Mouse (Mus musculus): ENCODE measurements around the gene Cand1. TPM values are rescaled to one million over a fixed set of nuclear protein-coding genes. Genes with fewer than 3 reads are reported as not detected.

The Cand1 gene
- polyA plus RNA-seq, 1 experiment: 80.9 TPM

DNA sequence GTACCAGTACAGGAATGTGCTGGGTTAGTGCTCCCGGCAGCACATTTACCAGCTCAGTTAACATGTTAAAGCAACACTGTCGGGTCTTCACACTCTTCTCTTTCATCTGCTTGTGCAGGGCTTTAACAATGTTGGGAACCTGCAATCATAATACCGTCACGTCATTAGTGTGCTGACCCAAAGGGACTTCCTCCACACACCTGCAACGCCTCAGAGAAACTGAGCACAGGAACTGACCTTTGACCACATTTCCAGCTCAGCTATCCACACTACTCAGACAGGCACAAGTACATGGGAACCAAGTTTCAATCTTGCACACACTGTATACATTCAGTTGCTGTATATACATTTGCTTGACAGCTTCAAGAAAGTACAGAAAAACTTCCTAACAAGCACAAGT is 27.4 kb downstream of the Cand1 start:
- TF ChIP-seq POLR2A (IDR thresholded peaks at IDR 0.05; ENCODE audit: control insufficient read depth, low read depth, low read length) (no peak), CTCF (IDR thresholded peaks at IDR 0.05; ENCODE audit: control insufficient read depth, insufficient read depth, insufficient replicate concordance, low read depth, low read length) (no peak)
- no peaks in the 10 kb centered on the region for H3K4me1 ChIP-seq (ENCODE audit: control insufficient read depth, insufficient read depth, low read length)
- H3K27me3 ChIP-seq (ENCODE audit: control insufficient read depth, insufficient read depth, low read length): no peaks in the 10 kb centered on the region
- H3K36me3 ChIP-seq (ENCODE audit: control insufficient read depth, insufficient read depth, low read length): peaks cover 8% of the 10 kb centered on the region
- H3K4me3 ChIP-seq (ENCODE audit: control insufficient read depth, low read depth, low read length): no peak overlapping the region
- no peak overlapping the region for H3K27ac ChIP-seq (ENCODE audit: control insufficient read depth, insufficient read depth, low read depth, low read length)

- Histone ChIP-seq H3K4me1 (ENCODE audit: control insufficient read depth, insufficient read depth, low read length) (no peaks in the 10 kb centered on the region), H3K4me3 (ENCODE audit: control insufficient read depth, low read depth, low read length) (no peak overlapping the region), H3K27me3 (ENCODE audit: control insufficient read depth, insufficient read depth, low read length) (no peaks in the 10 kb centered on the region), H3K27ac (ENCODE audit: control insufficient read depth, insufficient read depth, low read depth, low read length) (no peak overlapping the region), H3K36me3 (ENCODE audit: control insufficient read depth, insufficient read depth, low read length) (peaks cover 7% of the 10 kb centered on the region)
- no peak for TF ChIP-seq CTCF (IDR thresholded peaks at IDR 0.05; ENCODE audit: control insufficient read depth, insufficient read depth, insufficient replicate concordance, low read depth, low read length)
- no peak for TF ChIP-seq POLR2A (IDR thresholded peaks at IDR 0.05; ENCODE audit: control insufficient read depth, low read depth, low read length)
These were observed 28.6 kb downstream of the Cand1 start for GRCm38 (mm10) chr10:119211251-119211650.

DNA sequence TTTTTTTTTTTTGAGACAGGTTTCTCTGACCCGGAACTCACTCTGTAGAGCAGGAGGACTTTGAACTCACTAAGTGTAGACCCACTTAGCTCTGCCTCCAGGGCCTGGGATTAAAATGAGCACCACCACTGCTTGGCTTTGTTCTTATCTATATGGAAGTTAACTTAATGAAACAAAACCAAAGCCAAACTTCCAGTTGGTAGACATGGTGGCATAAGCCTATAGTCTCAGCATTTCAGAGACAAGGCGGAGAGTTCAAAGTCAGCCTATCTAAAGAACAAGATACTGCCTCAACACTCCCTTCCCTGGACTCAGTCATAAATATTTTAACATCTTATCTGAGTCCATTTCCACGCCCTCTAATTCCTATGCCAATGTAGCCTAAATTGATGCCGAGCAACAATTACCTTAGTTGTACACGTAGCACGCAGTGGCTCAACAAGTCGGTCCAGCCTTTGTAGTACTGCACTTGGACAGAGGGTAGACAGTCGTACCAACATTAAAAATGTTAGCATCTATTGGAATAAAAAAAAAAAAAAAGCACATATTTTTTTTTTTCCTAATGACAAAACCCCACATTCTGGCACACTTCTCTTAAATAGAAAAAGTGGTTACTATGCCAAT is 33.4 kb downstream of the Cand1 start:
- Histone ChIP-seq H3K36me3 (ENCODE audit: control insufficient read depth, insufficient read depth, low read length) (peaks cover 7% of the 10 kb centered on the region), H3K4me1 (ENCODE audit: control insufficient read depth, insufficient read depth, low read length) (no peaks in the 10 kb centered on the region), H3K4me3 (ENCODE audit: control insufficient read depth, low read depth, low read length) (no peak overlapping the region), H3K27ac (ENCODE audit: control insufficient read depth, insufficient read depth, low read depth, low read length) (no peak overlapping the region), H3K27me3 (ENCODE audit: control insufficient read depth, insufficient read depth, low read length) (no peaks in the 10 kb centered on the region)
- no peak for TF ChIP-seq CTCF (IDR thresholded peaks at IDR 0.05; ENCODE audit: control insufficient read depth, insufficient read depth, insufficient replicate concordance, low read depth, low read length)
- TF ChIP-seq POLR2A (IDR thresholded peaks at IDR 0.05; ENCODE audit: control insufficient read depth, low read depth, low read length): no peak

DNA sequence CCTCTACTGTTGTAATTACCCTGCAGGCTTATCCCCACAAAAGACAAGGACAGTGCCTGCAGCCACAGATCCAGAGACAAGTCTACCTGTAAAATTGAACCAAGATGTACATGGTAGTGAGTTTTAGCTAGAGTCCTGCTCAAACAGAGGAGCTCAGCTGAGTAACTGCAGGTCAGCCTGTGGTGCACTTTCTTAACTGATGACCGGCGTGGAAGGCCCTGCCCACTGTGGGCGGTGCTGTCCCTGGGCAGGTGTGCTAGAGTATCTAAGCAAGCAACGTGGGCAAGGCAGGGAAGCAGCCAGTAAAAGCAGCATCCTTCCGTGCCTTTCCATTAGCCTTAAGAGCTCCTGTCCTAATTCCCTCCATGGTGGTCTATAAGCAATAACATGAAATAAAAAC is 34.6 kb downstream of the Cand1 start:
- Histone ChIP-seq H3K4me1 (ENCODE audit: control insufficient read depth, insufficient read depth, low read length) (no peaks in the 10 kb centered on the region), H3K27ac (ENCODE audit: control insufficient read depth, insufficient read depth, low read depth, low read length) (no peak overlapping the region), H3K27me3 (ENCODE audit: control insufficient read depth, insufficient read depth, low read length) (no peaks in the 10 kb centered on the region), H3K4me3 (ENCODE audit: control insufficient read depth, low read depth, low read length) (no peak overlapping the region), H3K36me3 (ENCODE audit: control insufficient read depth, insufficient read depth, low read length) (peaks cover 4% of the 10 kb centered on the region)
- no peak for TF ChIP-seq CTCF (IDR thresholded peaks at IDR 0.05; ENCODE audit: control insufficient read depth, insufficient read depth, insufficient replicate concordance, low read depth, low read length)
- no peak for TF ChIP-seq POLR2A (IDR thresholded peaks at IDR 0.05; ENCODE audit: control insufficient read depth, low read depth, low read length)

DNA sequence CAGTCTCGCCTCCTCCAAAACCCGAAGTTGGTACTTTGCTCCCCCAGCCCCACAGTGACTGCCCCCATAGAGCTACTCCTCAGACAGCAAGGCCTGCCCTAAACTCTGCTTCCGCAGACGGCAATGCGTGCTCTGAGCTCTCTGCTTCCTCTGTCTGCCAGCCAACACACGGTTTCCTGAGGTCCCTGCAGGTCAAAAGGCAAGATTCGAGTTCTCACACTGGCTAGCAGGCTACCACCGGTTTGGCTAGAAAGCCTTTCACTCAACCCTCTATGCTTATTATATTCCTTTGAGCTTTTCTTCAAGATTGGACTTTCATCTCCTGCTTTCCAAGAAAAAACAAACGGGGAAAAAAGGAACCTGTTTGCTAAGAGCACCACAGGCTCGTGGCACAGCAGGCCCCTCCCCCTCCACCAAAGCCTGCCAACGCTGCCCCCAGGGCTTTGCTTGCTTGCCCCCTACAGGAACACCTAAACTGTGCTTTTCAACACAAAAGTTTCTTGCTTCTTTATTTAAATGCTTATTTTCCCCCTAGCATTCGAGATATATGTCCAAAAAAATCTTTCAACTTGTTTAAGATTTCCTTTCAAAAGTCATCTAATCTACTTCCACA is 35.4 kb downstream of the Cand1 start:
- no peaks in the 10 kb centered on the region for H3K27me3 ChIP-seq (ENCODE audit: control insufficient read depth, insufficient read depth, low read length)
- no peak overlapping the region for H3K4me3 ChIP-seq (ENCODE audit: control insufficient read depth, low read depth, low read length)
- H3K36me3 ChIP-seq (ENCODE audit: control insufficient read depth, insufficient read depth, low read length): peaks cover 4% of the 10 kb centered on the region
- no peaks in the 10 kb centered on the region for H3K4me1 ChIP-seq (ENCODE audit: control insufficient read depth, insufficient read depth, low read length)
- H3K27ac ChIP-seq (ENCODE audit: control insufficient read depth, insufficient read depth, low read depth, low read length): no peak overlapping the region
- TF ChIP-seq CTCF (IDR thresholded peaks at IDR 0.05; ENCODE audit: control insufficient read depth, insufficient read depth, insufficient replicate concordance, low read depth, low read length): no peak
- TF ChIP-seq POLR2A (IDR thresholded peaks at IDR 0.05; ENCODE audit: control insufficient read depth, low read depth, low read length): no peak

- no peak overlapping the region for H3K27ac ChIP-seq (ENCODE audit: control insufficient read depth, insufficient read depth, low read depth, low read length)
- no peaks in the 10 kb centered on the region for H3K27me3 ChIP-seq (ENCODE audit: control insufficient read depth, insufficient read depth, low read length)
- H3K36me3 ChIP-seq (ENCODE audit: control insufficient read depth, insufficient read depth, low read length): no peaks in the 10 kb centered on the region; the same call in 1 of the 2 replicates
- no peak overlapping the region for H3K4me3 ChIP-seq (ENCODE audit: control insufficient read depth, low read depth, low read length)
- H3K4me1 ChIP-seq (ENCODE audit: control insufficient read depth, insufficient read depth, low read length): no peaks in the 10 kb centered on the region; the same call in 1 of the 2 replicates
- TF ChIP-seq POLR2A (IDR thresholded peaks at IDR 0.05; ENCODE audit: control insufficient read depth, low read depth, low read length) (no peak), CTCF (IDR thresholded peaks at IDR 0.05; ENCODE audit: control insufficient read depth, insufficient read depth, insufficient replicate concordance, low read depth, low read length) (no peak)
These were observed 40.0 kb downstream of the Cand1 start for GRCm38 (mm10) chr10:119199864-119200263.

DNA sequence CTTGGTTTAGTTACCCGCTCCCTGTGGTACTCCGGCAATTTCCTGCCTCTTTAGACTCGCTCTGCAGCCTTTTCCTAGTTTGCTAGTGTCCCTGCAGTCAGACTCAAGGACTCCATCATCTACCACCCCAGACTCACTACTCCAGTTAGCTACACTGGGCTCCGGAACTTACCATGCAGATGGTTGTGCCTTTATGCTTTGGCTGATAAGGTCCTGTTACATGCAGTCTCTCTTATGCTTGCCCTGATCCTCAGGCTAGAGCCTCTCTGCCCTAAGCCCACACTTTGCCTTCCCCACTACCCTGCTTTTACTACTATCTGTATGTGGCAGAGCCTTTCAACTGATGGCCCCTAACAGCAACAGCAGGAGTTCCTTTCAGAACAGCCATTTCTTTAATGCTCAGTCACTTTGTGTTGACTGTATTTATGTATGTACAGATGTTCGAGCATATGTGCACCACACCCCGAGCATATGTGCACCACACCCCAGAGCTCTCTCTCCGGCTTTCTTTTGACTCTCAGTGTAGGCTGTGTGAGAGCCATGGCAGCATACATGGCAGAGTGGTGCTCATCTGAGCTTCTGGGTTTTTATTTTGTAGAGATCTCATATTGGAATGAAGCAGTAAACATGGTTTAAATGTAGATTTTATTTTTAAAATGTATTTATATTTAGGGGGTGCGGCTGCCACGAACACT is 41.5 kb downstream of the Cand1 start:
- H3K27ac ChIP-seq (ENCODE audit: control insufficient read depth, insufficient read depth, low read depth, low read length): no peak overlapping the region
- H3K4me3 ChIP-seq (ENCODE audit: control insufficient read depth, low read depth, low read length): no peak overlapping the region
- H3K4me1 ChIP-seq (ENCODE audit: control insufficient read depth, insufficient read depth, low read length): no peaks in the 10 kb centered on the region; the same call in 1 of the 2 replicates
- no peaks in the 10 kb centered on the region for H3K27me3 ChIP-seq (ENCODE audit: control insufficient read depth, insufficient read depth, low read length)
- H3K36me3 ChIP-seq (ENCODE audit: control insufficient read depth, insufficient read depth, low read length): no peaks in the 10 kb centered on the region; the same call in 1 of the 2 replicates
- TF ChIP-seq CTCF (IDR thresholded peaks at IDR 0.05; ENCODE audit: control insufficient read depth, insufficient read depth, insufficient replicate concordance, low read depth, low read length) (no peak), POLR2A (IDR thresholded peaks at IDR 0.05; ENCODE audit: control insufficient read depth, low read depth, low read length) (no peak)

Data from testis, adult 2 months (tissue).